Mouse (Mus musculus) CH12.LX (cell line): Measurements from ENCODE around the gene Vmn2r89.

ENCODE experiments used
- CHD2 ChIP-seq: IDR thresholded peaks from 2 replicates; pipeline ENCODE4 v1.6.1; 2011; ENCODE audit warnings: low read length, improper control_type of control experiment
- CTCF ChIP-seq, 2 experiments: IDR thresholded peaks in 1 of 2; conservative IDR thresholded peaks in 1 of 2; 2 replicates each; pipeline ENCODE4 v1.5.1; 2011 to 2012; ENCODE audit warnings: low read depth in 2 of 2, low read length in 2 of 2, improper control_type of control experiment in 1 of 2, inconsistent platforms in 1 of 2, mild to moderate bottlenecking in 1 of 2, moderate library complexity in 1 of 2
- ELF1 ChIP-seq: IDR thresholded peaks from 2 replicates; pipeline ENCODE4 v1.6.1; 2014; ENCODE audit warnings: low read depth, mild to moderate bottlenecking, inconsistent platforms, low read length, improper control_type of control experiment
- EP300 ChIP-seq: IDR thresholded peaks from 2 replicates; pipeline ENCODE4 v1.6.1; 2011; ENCODE audit warnings: low read length, improper control_type of control experiment
- MAZ ChIP-seq: IDR thresholded peaks from 2 replicates; pipeline ENCODE4 v1.6.1; 2012; ENCODE audit warnings: low read depth, mild to moderate bottlenecking, inconsistent platforms, low read length, improper control_type of control experiment, moderate library complexity
- MEF2A ChIP-seq: IDR thresholded peaks from 2 replicates; pipeline ENCODE4 v1.6.1; 2014; ENCODE audit warnings: low read depth, mild to moderate bottlenecking, inconsistent platforms, low read length, improper control_type of control experiment, borderline replicate concordance
- NELFE ChIP-seq: IDR thresholded peaks from 2 replicates; pipeline ENCODE4 v1.6.1; 2011; ENCODE audit warnings: low read depth, low read length, improper control_type of control experiment
- PAX5 ChIP-seq: IDR thresholded peaks from 2 replicates; pipeline ENCODE4 v1.6.1; 2012; ENCODE audit warnings: low read length, inconsistent platforms, mixed read lengths
- POLR2A ChIP-seq: IDR thresholded peaks from 2 replicates; pipeline ENCODE4 v1.6.1; 2011; ENCODE audit warnings: low read depth, mild to moderate bottlenecking, improper control_type of control experiment, low read length
- POLR2AphosphoS2 ChIP-seq: IDR thresholded peaks from 2 replicates; pipeline ENCODE4 v1.6.1; 2011; ENCODE audit warnings: low read depth, low read length, improper control_type of control experiment
- TCF12 ChIP-seq: IDR thresholded peaks from 2 replicates; pipeline ENCODE4 v1.6.1; 2014; ENCODE audit warnings: low read depth, mild to moderate bottlenecking, inconsistent platforms, low read length, improper control_type of control experiment

- TF ChIP-seq EP300: no peak
- no peak for TF ChIP-seq ELF1
- no peak for TF ChIP-seq MAZ
- no peak for TF ChIP-seq POLR2A
- TF ChIP-seq PAX5: no peak
- no peak for TF ChIP-seq NELFE
- no peak for TF ChIP-seq CTCF (conservative IDR thresholded peaks at IDR 0.05 in 1 of 2, IDR thresholded peaks at IDR 0.05 in 1 of 2; ENCODE audit: low read depth in 2 of 2, low read length in 2 of 2)
- no peak for TF ChIP-seq TCF12
- TF ChIP-seq CHD2: no peak
- no peak for TF ChIP-seq MEF2A
- no peak for TF ChIP-seq POLR2AphosphoS2
Measured at GRCm38 (mm10) chr14:51438955-51439354, 12.7 kb upstream of the Vmn2r89 start.
